Mouse (Mus musculus) myocyte (in vitro differentiated cells): Measurements from ENCODE around the gene Mpp6.

Source experiments
- MYOD1 ChIP-seq, 3 experiments: IDR thresholded peaks; one replicate each; pipeline ENCODE4 v1.6.1; 2011; ENCODE audit warnings: control low read depth in 2 of 3, low read depth in 2 of 3, mild to moderate bottlenecking in 2 of 3, moderate library complexity in 1 of 3; ENCODE audit not compliant: insufficient read length in 2 of 3, control insufficient read depth in 1 of 3
- MYOG ChIP-seq, 3 experiments: IDR thresholded peaks; one replicate each; pipeline ENCODE4 v1.6.1; 2011; ENCODE audit warnings: control low read depth in 2 of 3, low read depth in 2 of 3, mild to moderate bottlenecking in 2 of 3; ENCODE audit not compliant: insufficient read length in 2 of 3, control insufficient read depth in 1 of 3, insufficient read depth in 1 of 3
- POLR2A ChIP-seq: IDR thresholded peaks from one replicate; pipeline ENCODE4 v1.6.1; 2011; ENCODE audit warnings: low read depth, mild to moderate bottlenecking, control low read depth, moderate library complexity; ENCODE audit not compliant: insufficient read length
- USF1 ChIP-seq: IDR thresholded peaks from one replicate; pipeline ENCODE4 v1.6.1; 2011; ENCODE audit warnings: low read depth, mild to moderate bottlenecking, control low read depth, moderate library complexity

DNA sequence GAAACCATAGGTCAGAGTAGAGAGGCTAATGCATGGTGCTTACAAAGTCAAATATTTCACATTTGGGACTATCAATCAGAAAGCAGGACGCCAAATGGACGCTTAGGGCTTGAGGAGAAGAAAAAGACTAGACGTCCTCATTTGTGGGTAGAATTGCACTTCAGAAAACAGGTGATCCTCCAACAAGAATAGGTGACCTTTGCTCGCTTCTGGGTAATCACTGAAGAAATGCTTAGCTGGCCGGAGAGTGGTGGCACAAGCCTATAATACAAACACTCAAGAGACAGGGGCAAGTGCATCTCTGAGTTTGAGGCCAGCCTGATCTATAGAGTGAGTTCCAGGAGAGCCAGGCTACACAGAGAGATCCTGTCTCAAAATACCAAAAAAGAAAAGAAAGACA is 83.8 kb downstream of the Mpp6 start:
- TF ChIP-seq USF1 (no peak), POLR2A (no peak), MYOD1 (IDR thresholded peaks at IDR 0.05; ENCODE audit: control insufficient read depth in 1 of 3, insufficient read length in 2 of 3, low read depth in 2 of 3) (no peak), MYOG (IDR thresholded peaks at IDR 0.05; ENCODE audit: control insufficient read depth in 1 of 3, insufficient read depth in 1 of 3, insufficient read length in 2 of 3, low read depth in 2 of 3) (no peak)
